Mouse (Mus musculus): ENCODE data around the gene Cep57. TPM values are rescaled to one million over a fixed set of nuclear protein-coding genes. Genes with fewer than 3 reads are reported as not detected.
"Not testable (repeated sequence)": the region's sequence is repeated elsewhere in the genome, so short reads cannot be mapped to it uniquely, and the experiment has no call there.

The Cep57 gene
- total and polyA plus RNA-seq, 2 experiments from 2014 or later, result 26.2 to 38.9 TPM

- Histone ChIP-seq H3K4me2 (ENCODE audit: low read depth, low read length) (no peak overlapping the region), H3K27ac (no peak overlapping the region), H3K36me3 (ENCODE audit: insufficient read depth, low read length) (peaks cover 21% of the 10 kb centered on the region), H3K27me3 (ENCODE audit: insufficient read depth, low read length) (no peaks in the 10 kb centered on the region), H3K4me1 (ENCODE audit: insufficient read depth, low read length) (no peaks in the 10 kb centered on the region), H3K4me3 (ENCODE audit: low read length) (no peak overlapping the region), H3K9me3 (ENCODE audit: low read length) (no peaks in the 10 kb centered on the region), H3K9ac (replicated peaks; ENCODE audit: low read length) (no peak overlapping the region)
- no peak for ATAC-seq
- TF ChIP-seq CTCF (IDR thresholded peaks at IDR 0.05; ENCODE audit: low read depth), result no peak
- WGBS, result 95% methylated on average over 7 of the region's 7 CpGs
- DNase-seq (ENCODE audit: low spot score), result no peak
These were observed 20.1 kb downstream of the Cep57 start for GRCm38 (mm10) chr9:13806854-13807253.

GRCm38 (mm10) chr9:13804480-13804879, 22.4 kb downstream of the Cep57 start:
- Histone ChIP-seq H3K4me1 (ENCODE audit: insufficient read depth, low read length) (no peaks in the 10 kb centered on the region), H3K4me3 (ENCODE audit: low read length) (no peak overlapping the region), H3K9ac (replicated peaks; ENCODE audit: low read length) (no peak overlapping the region), H3K27ac (no peak overlapping the region), H3K36me3 (ENCODE audit: insufficient read depth, low read length) (peaks cover 29% of the 10 kb centered on the region), H3K4me2 (ENCODE audit: low read depth, low read length) (no peak overlapping the region), H3K9me3 (ENCODE audit: low read length) (no peaks in the 10 kb centered on the region), H3K27me3 (ENCODE audit: insufficient read depth, low read length) (no peaks in the 10 kb centered on the region)
- ATAC-seq (no peak), DNase-seq (ENCODE audit: low spot score) (no peak)
- 80% methylated on average over 1 of the region's 1 CpGs for WGBS
- no peak for TF ChIP-seq CTCF (IDR thresholded peaks at IDR 0.05; ENCODE audit: low read depth)

GRCm38 (mm10) chr9:13794756-13795155, 32.2 kb downstream of the Cep57 start:
- Histone ChIP-seq H3K4me3 (ENCODE audit: low read length) (no peak overlapping the region), H3K9ac (replicated peaks; ENCODE audit: low read length) (no peak overlapping the region), H3K4me2 (ENCODE audit: low read depth, low read length) (no peak overlapping the region), H3K9me3 (ENCODE audit: low read length) (no peaks in the 10 kb centered on the region), H3K27ac (no peak overlapping the region), H3K27me3 (ENCODE audit: insufficient read depth, low read length) (no peaks in the 10 kb centered on the region), H3K4me1 (ENCODE audit: insufficient read depth, low read length) (no peaks in the 10 kb centered on the region), H3K36me3 (ENCODE audit: insufficient read depth, low read length) (peaks cover 23% of the 10 kb centered on the region; the same call in 1 of the 2 replicates)
- no peak for TF ChIP-seq CTCF (IDR thresholded peaks at IDR 0.05; ENCODE audit: low read depth)
- ATAC-seq (no peak), DNase-seq (ENCODE audit: low spot score) (no peak)
- 89% methylated on average over 2 of the region's 2 CpGs for WGBS

- no peak overlapping the region for H3K9ac ChIP-seq (replicated peaks; ENCODE audit: low read length)
- H3K9me3 ChIP-seq (ENCODE audit: low read length), result no peaks in the 10 kb centered on the region
- no peaks in the 10 kb centered on the region for H3K27me3 ChIP-seq (ENCODE audit: insufficient read depth, low read length)
- H3K4me2 ChIP-seq (ENCODE audit: low read depth, low read length), result no peak overlapping the region
- no peak overlapping the region for H3K4me3 ChIP-seq (ENCODE audit: low read length)
- no peak for DNase-seq (ENCODE audit: low spot score)
- H3K36me3 ChIP-seq (ENCODE audit: insufficient read depth, low read length), result peaks cover 19% of the 10 kb centered on the region; the same call in 1 of the 2 replicates
- no peak for TF ChIP-seq CTCF (IDR thresholded peaks at IDR 0.05; ENCODE audit: low read depth)
- no peak for ATAC-seq
- WGBS, result 84% methylated on average over 1 of the region's 1 CpGs
- no peak overlapping the region for H3K27ac ChIP-seq
- no peaks in the 10 kb centered on the region for H3K4me1 ChIP-seq (ENCODE audit: insufficient read depth, low read length)
These were observed 32.6 kb downstream of the Cep57 start for GRCm38 (mm10) chr9:13794302-13794701.

- H3K9me3 ChIP-seq (ENCODE audit: low read length); H3K4me1 ChIP-seq (ENCODE audit: insufficient read depth, low read length); H3K4me2 ChIP-seq (ENCODE audit: low read depth, low read length); H3K36me3 ChIP-seq (ENCODE audit: insufficient read depth, low read length); H3K4me3 ChIP-seq (ENCODE audit: low read length); H3K27me3 ChIP-seq (ENCODE audit: insufficient read depth, low read length); H3K9ac ChIP-seq (replicated peaks; ENCODE audit: low read length); H3K27ac ChIP-seq; DNase-seq (ENCODE audit: low spot score); ATAC-seq: not testable (repeated sequence)
- WGBS, result 96% methylated on average over 7 of the region's 8 CpGs
These were observed 36.0 kb downstream of the Cep57 start for GRCm38 (mm10) chr9:13790864-13791263.

- no peak for TF ChIP-seq CTCF (IDR thresholded peaks at IDR 0.05; ENCODE audit: low read depth)
- ATAC-seq (no peak), DNase-seq (ENCODE audit: low spot score) (no peak)
- WGBS, result 98% methylated on average over 1 of the region's 1 CpGs
- no peaks in the 10 kb centered on the region for H3K27me3 ChIP-seq (ENCODE audit: insufficient read depth, low read length)
- no peaks in the 10 kb centered on the region for H3K9me3 ChIP-seq (ENCODE audit: low read length)
- H3K4me2 ChIP-seq (ENCODE audit: low read depth, low read length), result no peak overlapping the region
- H3K9ac ChIP-seq (replicated peaks; ENCODE audit: low read length), result no peak overlapping the region
- H3K4me1 ChIP-seq (ENCODE audit: insufficient read depth, low read length), result no peaks in the 10 kb centered on the region
- H3K27ac ChIP-seq, result no peak overlapping the region
- H3K4me3 ChIP-seq (ENCODE audit: low read length), result no peak overlapping the region
- no peaks in the 10 kb centered on the region; the same call in 1 of the 2 replicates for H3K36me3 ChIP-seq (ENCODE audit: insufficient read depth, low read length)
These were observed 44.9 kb downstream of the Cep57 start for GRCm38 (mm10) chr9:13781985-13782384.

- DNase-seq (ENCODE audit: low spot score), result no peak
These were observed 52.2 kb downstream of the Cep57 start for GRCm38 (mm10) chr9:13774732-13775131.

More at GRCm38 (mm10) chr9:13774732-13775131, 52.2 kb downstream of the Cep57 start:
- H3K27me3 ChIP-seq (ENCODE audit: insufficient read depth, low read length), result no peaks in the 10 kb centered on the region
- H3K9ac ChIP-seq (replicated peaks; ENCODE audit: low read length), result no peak overlapping the region
- H3K4me1 ChIP-seq (ENCODE audit: insufficient read depth, low read length), result no peaks in the 10 kb centered on the region
- no peaks in the 10 kb centered on the region for H3K36me3 ChIP-seq (ENCODE audit: insufficient read depth, low read length)
- no peak for ATAC-seq
- H3K9me3 ChIP-seq (ENCODE audit: low read length), result no peaks in the 10 kb centered on the region
- TF ChIP-seq CTCF (IDR thresholded peaks at IDR 0.05; ENCODE audit: low read depth), result no peak
- 96% methylated on average over 1 of the region's 1 CpGs for WGBS
- no peak overlapping the region for H3K4me3 ChIP-seq (ENCODE audit: low read length)
- H3K4me2 ChIP-seq (ENCODE audit: low read depth, low read length), result no peak overlapping the region
- H3K27ac ChIP-seq, result no peak overlapping the region
